Mouse (Mus musculus): Measurements from ENCODE around the gene Acp4.
"Not testable (repeated sequence)": the region's sequence is repeated elsewhere in the genome, so short reads cannot be mapped to it uniquely, and the experiment has no call there.

The Acp4 gene

DNA sequence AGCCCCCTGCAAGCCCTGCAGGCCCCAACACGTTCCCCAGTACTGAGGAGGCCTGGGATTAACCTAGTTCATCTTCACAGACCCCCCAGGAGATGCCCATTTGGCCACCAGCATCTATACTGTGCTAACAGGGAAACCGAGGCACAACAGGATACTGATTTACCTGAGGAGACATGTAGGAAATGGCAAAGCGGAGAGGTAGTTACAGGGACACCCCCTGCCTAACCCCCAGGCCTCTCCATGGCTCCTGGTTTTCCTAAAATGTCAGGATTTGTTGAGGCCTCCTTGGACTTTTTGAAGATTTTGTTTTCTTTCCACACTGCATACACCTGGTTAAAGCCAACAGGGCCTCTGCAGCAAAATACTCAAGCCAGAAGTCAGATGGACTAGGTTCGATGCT is at the start of gene Acp4:
TSS of gene Acp4 (minus strand) at position 101 of the 400 bp plus-strand sequence.
- no peak for DNase-seq

DNA sequence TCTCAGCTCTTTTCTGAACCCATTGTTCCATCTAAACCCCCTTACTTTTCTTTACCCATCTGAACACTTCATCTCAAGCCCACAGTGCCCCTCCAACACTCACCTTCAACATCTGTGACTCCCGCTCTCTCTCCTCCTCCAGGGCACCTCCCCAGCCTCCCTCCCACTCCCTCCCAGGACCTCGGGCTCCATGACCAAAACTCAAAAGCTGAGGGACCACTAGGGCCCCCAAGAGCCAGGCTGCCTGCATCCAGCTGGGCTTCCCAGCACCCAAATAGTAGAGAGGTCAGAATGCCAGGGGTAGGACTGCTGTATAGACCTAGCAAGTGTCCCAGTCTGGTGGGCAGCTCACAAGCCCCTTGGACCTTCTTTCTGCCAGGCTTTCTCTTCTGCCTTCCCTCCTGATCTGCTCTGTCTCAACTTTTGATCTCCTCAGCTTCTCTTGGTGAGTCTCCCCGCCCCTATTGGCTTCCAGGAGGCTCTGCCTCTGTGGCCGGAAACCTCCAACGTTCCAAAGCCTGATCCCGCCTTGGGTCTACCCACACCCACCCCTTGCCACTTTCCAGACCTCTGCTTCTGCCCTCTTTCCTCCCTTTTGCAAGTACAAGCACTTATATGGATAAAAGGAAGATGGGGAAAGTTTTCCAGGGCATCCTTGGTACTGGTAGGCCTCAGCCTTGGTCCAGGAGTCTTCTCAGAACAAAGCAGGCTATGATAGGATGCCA is 49.5 kb upstream of the Acp4 start, which contains the start of gene Clec11a:
TSS of gene Clec11a (minus strand) at position 387 of the 725 bp plus-strand sequence.
- no peak for DNase-seq

DNA sequence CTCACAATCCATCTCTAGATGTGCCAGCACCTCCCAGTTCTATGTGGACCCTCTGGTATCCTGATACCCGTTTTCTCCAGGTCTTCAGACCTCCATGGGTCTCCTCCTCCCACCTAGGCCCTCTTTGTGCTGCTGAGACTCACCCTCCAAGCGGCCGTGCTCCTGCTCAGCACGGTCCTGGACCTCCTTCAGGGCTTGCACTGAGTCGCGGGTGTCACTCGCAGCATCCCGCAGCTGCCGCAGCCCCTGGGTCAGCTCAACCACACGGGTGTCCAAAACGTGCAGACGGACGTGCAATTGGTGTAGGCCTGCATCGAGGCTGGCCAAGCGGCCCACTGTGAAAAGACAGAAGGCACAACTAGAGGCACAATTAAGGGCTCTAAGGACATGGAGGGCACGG is 48.5 kb upstream of the Acp4 start:
- no peak for DNase-seq

DNA sequence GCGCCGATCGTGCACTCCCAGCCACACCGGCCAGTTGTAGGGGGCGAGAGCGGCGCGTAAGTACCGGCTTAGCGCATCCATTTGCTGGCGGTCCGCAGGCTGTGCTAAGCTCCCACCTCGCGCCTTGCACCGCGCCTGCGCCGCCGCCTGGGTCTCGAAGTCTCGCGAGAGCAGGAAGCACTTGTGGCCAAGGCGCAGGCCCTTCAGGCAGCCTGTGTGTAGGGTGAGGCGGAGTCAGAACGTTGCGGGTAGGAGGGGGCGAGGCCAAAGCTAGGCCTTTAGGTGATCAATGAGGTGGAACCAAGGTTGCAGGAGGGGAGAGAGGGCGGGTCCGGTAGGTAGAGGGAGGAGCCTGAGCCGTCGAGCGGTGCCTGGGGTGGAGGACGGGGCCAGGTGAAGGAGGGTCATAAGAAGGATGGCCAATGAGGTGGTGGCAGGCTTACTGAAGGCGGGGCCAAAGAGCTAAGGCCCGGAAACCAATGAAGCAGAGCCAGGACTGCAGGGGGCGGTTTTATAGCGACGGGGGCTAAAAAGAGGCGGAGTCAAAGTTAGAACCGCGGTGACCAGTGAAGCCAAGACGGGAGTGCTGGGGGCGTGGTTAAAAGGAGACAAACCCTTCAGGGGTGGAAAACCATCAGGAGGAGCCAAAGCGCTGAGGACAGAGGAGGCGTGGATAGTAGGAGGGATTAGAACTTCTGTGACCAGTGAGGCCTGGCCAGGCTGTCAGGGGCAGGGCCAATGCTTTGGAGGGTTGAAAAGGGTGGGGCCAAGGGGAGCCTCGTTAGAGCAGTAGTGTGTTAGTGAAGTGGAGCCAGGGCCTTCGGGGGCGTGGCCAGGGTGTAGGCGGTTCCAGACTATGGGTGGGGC is 47.8 kb upstream of the Acp4 start:
- DNase-seq: peak; percentile 97

DNA sequence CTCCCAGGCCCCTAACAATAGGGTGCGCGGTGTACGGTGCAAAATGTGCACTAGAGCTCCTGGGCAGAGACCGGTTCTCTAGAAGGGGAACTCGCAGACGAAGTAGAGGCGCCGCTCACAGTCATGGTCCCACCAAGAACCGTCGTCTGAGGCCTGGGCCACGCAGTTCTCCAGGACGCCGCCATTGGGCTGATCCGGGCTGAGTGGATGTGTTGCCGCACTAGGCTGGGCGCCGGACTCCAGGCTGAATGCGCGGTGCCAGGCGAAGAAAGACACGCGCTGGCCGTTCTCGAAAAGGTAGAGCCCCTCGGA is 47.2 kb upstream of the Acp4 start:
- DNase-seq: no peak

DNA sequence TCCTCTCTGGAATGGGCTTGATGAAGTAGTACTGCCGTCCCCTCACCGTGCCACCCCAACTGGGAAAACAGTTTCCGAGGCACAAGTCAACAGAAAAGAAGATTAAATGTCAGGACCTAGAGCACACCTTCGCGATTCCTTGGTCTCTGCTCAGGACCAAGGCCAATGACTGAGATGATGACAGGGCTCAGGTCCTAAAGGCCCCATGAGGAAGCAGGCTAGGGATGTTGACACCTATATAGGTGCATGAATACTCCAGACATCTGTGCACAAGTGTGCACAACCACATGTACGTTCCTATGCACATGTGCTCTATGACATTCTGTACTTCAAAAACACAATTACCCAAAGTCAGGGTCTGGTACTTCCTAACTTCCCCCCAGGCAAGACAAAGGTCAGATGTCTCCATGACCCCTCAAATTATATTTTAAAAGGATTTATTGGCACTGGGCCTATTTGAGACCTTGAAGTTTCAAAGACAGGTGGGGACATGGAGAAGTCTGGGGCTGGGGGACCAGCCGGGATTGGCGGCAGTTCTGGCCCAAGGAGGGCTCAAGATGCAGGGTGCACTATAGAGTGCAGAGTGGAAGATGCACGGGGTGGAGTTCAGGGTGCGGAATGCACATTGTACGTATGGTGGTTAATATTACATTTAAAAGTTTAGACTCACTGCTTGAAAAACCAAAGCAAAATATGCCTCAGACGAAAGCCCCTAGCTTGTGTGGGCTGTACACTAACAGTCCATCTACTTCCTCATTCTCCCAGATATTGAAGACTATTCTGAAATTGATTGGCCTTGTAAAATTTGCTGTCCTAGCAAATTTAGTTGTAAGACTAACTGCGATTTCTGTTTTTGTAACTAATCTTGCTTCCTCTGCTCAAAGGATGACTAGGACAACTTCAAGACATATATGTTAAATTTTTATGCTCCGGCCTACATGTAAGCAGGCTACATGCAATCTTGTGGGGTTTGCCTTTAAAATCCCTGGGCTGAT is 46.5 kb upstream of the Acp4 start:
- no peak for DNase-seq

DNA sequence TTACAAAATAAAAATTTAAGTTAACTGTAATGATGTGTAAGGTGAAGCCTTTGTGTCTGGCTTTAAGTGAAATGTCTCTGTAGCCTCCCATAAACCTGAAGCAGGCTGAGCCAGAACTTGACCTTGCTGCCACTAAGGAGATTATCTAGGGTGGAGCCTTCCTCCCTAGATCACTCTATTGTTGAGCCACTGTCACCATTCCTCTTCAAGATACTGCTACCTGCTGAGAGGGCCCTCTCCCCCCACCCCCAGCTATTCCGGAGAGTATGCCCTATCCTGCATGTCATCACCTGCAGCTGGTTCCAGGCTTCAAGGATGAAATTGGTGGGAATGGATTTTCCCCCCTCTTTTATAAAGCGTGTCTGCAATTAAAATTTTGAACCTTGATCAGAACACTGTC is 40.3 kb upstream of the Acp4 start:
- DNase-seq: not testable (repeated sequence)

DNA sequence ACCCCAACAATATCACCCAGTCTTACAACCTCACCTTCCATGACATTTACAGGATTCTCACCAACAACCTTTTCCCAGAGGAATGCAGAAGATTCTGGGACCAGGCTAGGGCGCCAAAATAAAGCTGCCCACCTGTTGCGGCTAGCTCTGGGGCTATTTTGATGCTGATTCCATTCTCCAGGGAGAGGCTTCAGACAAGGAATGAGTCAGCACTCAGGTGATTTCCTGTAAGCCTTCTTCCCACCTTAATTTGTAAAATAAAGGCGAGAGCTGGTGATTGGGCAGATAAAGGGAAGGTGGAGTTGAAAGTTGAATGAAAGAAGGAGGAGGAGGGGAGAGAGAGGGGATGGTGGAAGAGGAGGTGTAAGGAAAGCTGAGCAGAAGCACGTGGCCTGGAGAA is 34.2 kb upstream of the Acp4 start:
- no peak for DNase-seq

DNA sequence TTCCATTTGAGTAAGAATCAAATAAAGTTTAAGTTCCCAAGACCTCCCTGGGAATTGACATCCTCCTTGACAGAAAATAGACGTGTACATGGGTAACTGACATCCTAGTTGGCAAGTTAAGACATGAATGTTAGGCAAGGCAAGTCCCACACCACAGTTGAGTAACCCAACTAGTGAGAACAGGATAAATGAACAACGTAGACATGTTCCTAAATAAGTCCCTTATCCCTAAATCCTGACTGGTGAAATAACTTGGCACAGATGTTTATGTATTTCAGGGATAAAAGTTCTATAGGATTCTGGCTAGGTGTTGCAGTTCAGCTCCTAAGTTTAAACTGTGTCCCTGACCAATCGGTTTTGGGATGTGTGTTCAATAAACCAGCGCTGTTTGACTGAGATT is 33.8 kb upstream of the Acp4 start:
- no peak for DNase-seq

DNA sequence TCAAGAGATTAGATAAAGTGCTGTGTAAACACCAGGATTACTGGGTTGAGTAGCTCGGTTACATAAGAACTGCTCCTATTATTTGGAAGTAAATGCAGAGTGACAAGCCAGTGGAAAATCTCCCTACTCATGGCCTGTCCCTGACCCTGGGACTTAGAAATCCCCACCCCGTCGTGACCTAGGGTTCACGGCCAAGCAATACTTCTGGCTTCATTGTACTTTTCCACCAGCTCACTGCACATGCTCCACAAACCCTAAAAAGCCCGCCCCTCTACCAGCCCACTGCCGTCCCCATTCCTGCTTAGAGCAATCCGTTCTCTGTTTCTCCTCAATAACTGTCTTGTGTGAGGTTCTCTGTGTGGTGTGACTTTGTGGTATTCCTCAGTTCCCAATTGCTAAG is 30.6 kb upstream of the Acp4 start:
- DNase-seq: no peak

DNA sequence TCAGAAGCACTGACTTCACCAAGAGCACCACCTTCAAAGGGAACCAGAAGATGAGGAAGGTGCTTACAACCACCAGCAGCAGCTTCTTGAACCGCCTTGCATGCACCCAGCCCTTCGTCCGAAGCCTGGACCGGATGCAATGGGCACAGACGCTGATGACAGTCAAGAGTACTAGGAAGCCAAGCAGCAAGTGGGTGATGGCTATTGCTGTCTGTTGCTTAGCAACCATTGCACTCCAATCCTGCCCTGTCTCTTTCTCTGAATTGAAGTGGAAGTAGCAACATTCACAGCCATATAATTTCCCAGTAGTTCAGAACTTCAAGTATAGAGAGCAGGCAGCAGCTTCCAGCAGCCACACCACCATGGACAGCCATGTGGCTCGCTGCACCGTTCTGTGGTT is 24.4 kb upstream of the Acp4 start:
- no peak for DNase-seq

DNA sequence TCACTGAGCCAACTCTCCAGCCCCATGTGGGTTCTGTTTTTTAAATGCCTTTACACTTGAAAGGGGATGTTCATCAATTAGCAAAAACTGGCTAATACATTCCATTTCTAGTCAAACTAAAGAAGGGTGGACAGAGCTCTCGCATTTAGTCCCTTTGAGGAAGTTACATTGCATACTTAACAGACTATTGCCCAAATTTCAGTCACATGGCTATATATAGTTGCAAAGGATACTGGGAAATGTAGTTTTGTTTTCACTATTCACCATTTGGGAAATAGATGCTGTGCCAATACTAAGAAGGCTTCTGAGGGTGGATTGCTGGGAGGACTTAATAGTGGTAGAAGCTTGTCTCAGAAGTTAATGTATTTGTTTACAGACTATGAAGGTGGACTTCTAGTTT is 23.8 kb upstream of the Acp4 start:
- DNase-seq: no peak

DNA sequence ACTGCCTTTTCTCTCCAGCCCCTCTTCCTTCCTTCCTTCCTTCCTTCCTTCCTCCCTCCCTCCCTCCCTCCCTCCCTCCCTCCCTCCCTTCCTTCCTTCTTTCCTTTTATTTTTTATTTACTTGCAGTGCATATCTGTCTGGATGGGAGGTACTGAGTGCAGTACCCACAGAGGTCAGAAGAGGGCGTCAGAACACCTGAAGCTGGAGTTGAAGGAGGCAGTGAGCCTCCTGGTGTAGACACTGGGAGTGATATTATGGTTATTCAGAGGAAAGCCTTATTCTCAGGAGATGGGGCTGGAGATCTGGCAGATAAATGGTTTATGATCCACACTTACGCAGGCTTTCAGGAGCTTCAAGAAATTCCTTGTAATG is 20.1 kb upstream of the Acp4 start:
- DNase-seq: peak; percentile 64

DNA sequence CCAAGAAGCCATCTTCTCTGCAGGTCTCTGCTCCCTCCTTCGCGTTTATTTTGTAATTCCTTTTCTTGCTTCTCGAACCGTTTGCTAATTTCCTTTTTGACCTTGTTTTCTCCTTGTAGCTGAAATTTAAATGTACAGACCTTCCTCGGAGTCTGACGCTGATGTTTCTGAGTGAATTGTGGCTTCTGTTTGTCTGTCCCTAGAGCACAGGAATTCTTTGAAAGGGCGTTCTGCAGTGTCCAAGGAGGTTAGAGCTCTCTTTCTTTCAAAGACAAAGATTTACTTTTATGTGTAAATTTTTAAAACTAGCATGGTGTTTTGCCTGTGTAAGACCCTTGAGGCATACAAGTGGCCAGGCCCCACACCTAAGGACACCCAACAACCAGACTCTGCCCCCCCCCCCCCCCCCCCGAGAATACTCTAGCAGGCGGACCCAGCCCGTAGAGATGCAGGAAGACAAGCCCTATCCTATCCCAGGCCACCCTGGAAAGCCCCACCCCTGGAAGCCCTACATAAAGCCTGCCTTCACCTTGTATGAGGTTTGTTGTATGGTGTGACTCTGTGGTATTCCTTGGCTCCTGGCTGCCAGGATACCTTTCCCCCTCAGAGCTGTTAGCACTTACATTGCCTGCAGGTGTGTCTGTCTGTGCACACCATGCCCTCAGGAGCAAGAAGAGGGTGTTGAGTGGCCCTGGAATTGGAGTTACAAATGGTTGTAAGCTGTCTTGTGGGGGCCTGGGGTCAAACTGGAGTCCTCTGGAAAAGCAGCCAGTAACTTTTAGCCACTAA is 19.5 kb upstream of the Acp4 start:
- no peak for DNase-seq

DNA sequence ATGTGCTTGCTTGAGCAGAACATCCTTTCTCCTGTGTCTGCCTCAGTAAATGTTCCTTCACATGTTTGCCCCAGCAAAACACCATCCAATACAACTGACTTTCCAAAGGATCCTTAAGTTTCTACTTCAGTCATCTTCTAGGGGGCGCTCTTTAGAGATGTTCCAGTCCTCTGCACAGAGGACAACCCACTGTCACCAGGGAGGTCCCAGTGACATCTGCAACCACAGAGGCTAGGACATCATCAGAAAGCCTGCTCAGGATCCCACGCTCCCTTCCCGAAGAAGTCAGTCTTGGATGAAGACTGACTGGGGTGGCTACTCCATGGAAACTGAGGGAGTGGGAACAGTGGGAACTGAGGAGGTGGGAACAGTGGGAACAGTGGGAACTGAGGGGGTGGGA is 18.4 kb upstream of the Acp4 start:
- no peak for DNase-seq

DNA sequence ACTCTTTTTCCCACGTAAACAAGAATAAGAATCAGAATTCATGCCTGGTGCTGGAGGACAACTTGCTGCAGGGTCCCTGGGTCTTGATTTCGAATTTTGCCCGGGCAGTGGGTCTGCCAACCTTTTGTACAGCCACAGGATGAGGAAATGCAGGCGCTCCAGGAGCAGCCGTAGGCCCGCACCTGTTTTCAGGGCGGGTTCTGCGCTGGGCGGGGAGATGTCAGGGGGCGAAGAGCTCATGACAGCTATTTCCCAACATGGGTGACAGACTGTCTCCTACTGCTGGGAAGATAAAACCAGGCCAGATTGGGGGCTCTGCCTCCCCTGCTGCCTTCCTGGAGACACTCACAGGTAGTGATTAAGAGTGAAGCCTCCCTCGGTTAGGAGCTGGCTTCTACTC is 16.9 kb upstream of the Acp4 start:
- no peak for DNase-seq

DNA sequence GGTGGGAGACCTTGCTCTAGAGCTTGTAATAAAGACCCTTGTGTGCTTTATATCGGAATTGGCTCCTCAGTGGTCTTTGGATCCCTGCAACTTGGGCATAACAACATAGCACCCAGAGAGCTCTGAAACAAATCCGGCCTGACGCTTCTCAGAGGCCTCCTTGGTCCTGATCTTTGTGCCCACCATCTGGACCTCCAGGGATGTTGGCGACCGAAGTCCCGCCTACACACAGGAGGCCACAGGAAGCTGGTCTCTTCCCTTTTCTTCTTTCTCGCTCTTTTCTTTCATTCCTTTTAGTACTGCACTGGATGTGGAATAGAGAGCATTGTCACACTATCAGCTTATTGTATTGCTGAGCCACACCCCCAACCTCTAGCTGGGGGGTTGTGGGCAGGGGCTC is 16.3 kb upstream of the Acp4 start:
- DNase-seq: no peak

DNA sequence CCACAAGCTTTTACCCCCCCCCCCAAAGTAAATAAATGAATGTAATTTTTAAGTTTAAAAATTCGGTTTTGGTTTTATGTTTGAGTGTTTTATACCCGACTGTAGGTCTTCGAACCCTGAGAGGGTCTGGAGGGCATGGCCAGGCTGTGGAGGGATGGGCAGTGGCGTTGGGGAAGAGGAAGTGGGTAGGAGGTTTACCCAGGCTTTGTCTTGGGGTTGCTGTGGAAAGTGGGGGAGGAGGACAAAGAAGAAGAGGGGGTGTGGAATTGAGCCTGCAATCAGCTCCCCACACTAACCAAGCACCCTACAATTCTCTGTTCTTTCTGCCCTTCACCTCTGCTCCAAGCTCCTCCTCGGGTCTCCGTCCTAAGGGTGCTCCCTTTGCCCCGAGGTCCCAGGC is 15.4 kb upstream of the Acp4 start:
- DNase-seq: no peak

DNA sequence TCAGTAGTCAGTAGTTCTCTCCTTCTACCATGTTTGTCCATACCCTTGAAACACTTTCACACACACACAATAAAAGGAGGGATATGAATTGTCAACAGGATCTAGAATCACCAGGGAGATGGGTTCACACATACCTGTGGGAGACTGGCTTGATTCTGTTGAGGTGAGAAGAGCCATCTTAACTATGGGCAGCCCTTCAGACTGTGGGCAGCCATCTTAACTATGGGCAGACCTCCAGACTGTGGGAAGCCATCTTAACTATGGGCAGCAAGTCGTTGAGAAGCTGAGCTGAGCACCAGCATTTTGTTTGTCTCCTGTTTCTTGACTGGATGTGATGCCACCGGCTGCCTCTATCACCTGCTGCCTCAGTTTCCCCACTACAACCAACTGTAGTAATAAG is 14.1 kb upstream of the Acp4 start:
- no peak for DNase-seq

DNA sequence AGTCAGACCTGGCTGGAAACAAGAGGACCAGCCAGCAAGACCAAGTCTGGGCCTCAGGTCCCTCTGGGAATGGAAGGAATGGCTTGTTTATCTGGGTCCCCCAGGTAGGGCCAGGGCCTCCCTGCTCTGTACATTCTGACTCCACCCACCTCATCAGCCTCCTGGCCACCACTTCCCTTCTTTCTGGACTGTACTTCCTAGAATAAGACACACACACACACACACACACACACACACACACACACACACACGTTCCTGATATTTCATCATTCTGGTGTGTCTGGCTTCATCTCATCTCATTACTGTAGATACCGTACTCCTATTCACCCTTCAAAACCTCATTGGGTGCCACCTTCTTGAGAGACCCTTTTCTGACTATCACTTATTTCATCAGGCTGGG is 12.2 kb upstream of the Acp4 start:
- DNase-seq: no peak

DNA sequence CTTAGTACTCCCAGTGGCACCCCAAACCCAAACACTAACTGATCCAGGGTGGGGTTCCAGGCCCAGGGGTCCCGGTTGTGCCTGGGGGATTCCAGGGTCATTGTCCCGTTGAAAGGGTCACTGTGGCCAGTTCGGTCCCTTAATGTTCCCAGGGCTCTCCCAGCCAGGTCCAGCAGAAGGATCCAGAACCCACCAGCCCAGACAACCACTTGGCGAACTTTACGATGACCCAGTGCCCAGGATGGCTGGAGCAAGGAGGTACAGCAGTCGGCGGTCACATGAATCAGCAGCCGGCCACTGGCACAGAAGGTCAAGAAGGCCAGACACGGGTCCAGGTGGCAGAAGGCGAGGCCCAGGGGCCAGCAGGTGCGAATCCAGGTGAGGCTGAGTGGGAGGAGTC is 10.9 kb upstream of the Acp4 start:
- DNase-seq: no peak

DNA sequence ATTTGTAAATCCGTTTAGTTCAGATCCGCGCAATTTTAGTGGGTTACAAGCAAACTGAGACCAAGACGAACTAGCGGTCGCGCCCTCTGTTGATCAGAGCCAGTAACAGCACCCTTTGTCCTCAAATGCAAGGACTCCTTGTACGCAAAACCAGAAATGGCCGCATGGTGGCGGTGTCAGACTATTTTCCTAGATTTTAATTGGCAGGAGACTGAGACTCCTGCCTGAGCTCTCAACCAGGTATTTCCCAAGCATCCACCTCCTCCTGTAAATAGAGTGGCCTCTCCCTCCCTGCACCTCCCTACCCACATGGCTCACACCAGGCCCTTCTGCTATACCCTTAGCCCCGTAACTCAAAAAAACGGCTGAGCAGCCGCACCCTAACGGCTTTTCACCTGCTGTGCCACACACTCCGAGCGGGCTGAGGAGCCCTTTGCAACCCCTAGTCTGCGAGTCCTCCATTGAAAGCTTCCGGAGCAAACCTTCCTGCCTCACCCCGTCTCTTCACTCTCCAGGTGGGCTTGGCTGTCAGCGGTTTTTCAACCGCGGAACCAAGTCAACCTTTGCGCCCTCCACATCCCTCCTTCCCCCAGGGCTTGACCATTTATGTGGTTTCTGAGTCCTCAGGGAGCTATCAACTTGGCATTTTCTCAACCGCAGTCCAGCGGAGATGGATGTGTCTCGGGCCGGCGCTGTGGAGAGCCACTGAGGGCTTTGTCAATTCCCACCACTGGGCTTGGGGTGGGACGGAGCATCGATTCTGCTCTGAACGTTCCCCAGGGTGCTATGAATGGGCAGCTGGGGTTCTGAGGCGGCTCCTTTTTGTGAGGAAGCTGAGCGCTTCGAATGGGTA is 5.8 kb upstream of the Acp4 start:
- peak; percentile 95 for DNase-seq

Measured in right cerebral cortex, postnatal 14 days (tissue).